Comparison of ENCODE assay signal across 8 mouse cellular contexts in the genomic region with DNA sequence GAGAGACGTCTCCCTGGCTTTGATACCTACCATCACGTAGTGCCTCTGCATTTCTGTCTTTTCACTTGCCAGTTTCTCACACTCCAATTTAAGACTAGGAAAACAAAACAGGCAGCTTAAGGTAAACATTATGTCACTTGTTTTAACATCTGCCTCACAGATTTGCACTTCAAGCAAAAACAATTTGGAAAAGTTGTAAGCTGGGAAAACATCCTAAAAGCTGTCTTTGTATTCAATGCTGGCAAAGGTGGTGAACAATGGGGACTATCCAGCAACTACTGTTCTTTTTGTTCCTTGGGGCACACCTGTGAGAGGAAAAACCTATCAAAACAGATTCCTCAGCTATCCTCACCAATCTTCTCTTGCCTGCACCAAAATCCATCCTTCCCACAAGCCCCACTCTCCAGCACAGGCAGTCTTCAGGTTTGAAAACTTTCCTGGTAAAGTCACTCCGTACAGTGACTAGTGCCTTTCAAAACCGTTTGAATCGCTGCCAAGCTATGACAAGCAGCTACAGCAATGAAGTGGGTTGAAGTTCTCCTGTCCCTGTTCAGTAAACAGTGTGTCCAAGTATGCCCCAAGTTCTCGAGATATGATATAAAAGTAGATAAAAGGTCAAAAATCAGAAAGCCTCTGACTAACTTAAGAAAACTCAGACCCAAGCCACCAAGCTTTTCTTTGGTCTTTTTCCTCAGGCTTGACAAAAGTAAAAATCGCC. TPM values are rescaled to one million over a fixed set of nuclear protein-coding genes. Genes with fewer than 3 reads are reported as not detected.
DNase-seq lines count a peak whose midpoint lies in the region; ATAC-seq and TF ChIP-seq lines count a peak whose summit lies in the region.

No protein-coding gene starts in this region.

- peaks cover 22% of the 10 kb centered on the region for H3K36me3 ChIP-seq in megakaryocyte, embryonic 14.5 days (replicated peaks; ENCODE audit: low read length)
- peaks cover 15% of the 10 kb centered on the region for H3K36me3 ChIP-seq in lung, embryonic 14.5 days (ENCODE audit: insufficient read depth)
- no peaks in the 10 kb centered on the region for H3K36me3 ChIP-seq in stomach, postnatal 0 days (ENCODE audit: control insufficient read depth, insufficient read depth, low read length)

- peak overlapping the region; percentile 68 for H3K4me2 ChIP-seq in lung, embryonic 14.5 days
- H3K4me2 ChIP-seq in stomach, postnatal 0 days (replicated peaks; ENCODE audit: low read depth) = peak overlapping the region; percentile 84

- no peak for ATAC-seq in megakaryocyte, adult 5-6 weeks (ENCODE audit: poor library complexity, severe bottlenecking)
- ATAC-seq in lung, embryonic 14.5 days (ENCODE audit: insufficient read depth) = no peak
- no peak for ATAC-seq in stomach, postnatal 0 days (ENCODE audit: low FRiP score, low TSS enrichment)

- H3K27ac ChIP-seq in lung, embryonic 14.5 days (ENCODE audit: low read depth) = no peak overlapping the region
- H3K27ac ChIP-seq in stomach, postnatal 0 days (replicated peaks) = no peak overlapping the region

- peaks cover 72% of the 10 kb centered on the region for H3K4me1 ChIP-seq in megakaryocyte, embryonic 14.5 days
- H3K4me1 ChIP-seq in lung, embryonic 14.5 days (ENCODE audit: insufficient read depth) = 0 out of 2 replicates have a peak, but pooled peaks cover 8% of the 10 kb centered on the region
- peaks cover 3% of the 10 kb centered on the region; the same call in 1 of the 2 replicates for H3K4me1 ChIP-seq in stomach, postnatal 0 days (replicated peaks; ENCODE audit: control insufficient read depth, insufficient read depth)

- WGBS in lung, embryonic 14.5 days = 10% methylated on average over 7 of the region's 7 CpGs
- WGBS in stomach, postnatal 0 days = 15% methylated on average over 7 of the region's 7 CpGs

- no peak for TF ChIP-seq CTCF in brain, embryonic 14.5 days (IDR thresholded peaks at IDR 0.05; ENCODE audit: borderline replicate concordance, extremely low read depth, insufficient read depth, insufficient read length)
- TF ChIP-seq CTCF in lung, embryonic 14.5 days (IDR thresholded peaks at IDR 0.05; ENCODE audit: low read depth) = no peak
- TF ChIP-seq CTCF in stomach, postnatal 0 days (IDR thresholded peaks at IDR 0.05; ENCODE audit: low read depth) = no peak

- TF ChIP-seq EP300 in stomach, postnatal 0 days (optimal IDR thresholded peaks at IDR 0.05) = no peak

- H3K4me3 ChIP-seq in megakaryocyte, embryonic 14.5 days (replicated peaks) = peak overlapping the region; percentile 97
- H3K4me3 ChIP-seq in lung, embryonic 14.5 days (ENCODE audit: low read depth, low read length) = peak overlapping the region; percentile 81
- peak overlapping the region; percentile 77 for H3K4me3 ChIP-seq in stomach, postnatal 0 days (ENCODE audit: low read depth, low read length)

- DNase-seq in brain, embryonic 14.5 days (ENCODE audit: low read depth) = peak; percentile 78
- peak; percentile 15 to 36 for DNase-seq in heart, adult 9 months (ENCODE audit: low spot score in 2 of 2)
- peak; percentile 15 to 24 for DNase-seq in kidney, adult 8-10 months
- DNase-seq in lung, embryonic 14.5 days = peak; percentile 89
- peak; percentile 61 for DNase-seq in stomach, postnatal 0 days (ENCODE audit: low spot score)
- no peak for DNase-seq in B cell, adult 2 months

- peaks cover 12% of the 10 kb centered on the region for H3K27me3 ChIP-seq in megakaryocyte, embryonic 14.5 days (replicated peaks)
- H3K27me3 ChIP-seq in lung, embryonic 14.5 days (ENCODE audit: insufficient read depth, low read length) = no peaks in the 10 kb centered on the region
- H3K27me3 ChIP-seq in stomach, postnatal 0 days (ENCODE audit: control insufficient read depth, insufficient read depth, low read length) = no peaks in the 10 kb centered on the region

- TF ChIP-seq POLR2A in brain, embryonic 14.5 days (IDR thresholded peaks at IDR 0.05; ENCODE audit: borderline replicate concordance, extremely low read depth, insufficient read depth, insufficient read length, poor library complexity, severe bottlenecking) = no peak

- H3K9ac ChIP-seq in lung, embryonic 14.5 days = peak overlapping the region; percentile 79; the same call in 1 of the 2 replicates
- H3K9ac ChIP-seq in stomach, postnatal 0 days (ENCODE audit: low read length) = peak overlapping the region; percentile 80; the same call in 1 of the 2 replicates

- no peaks in the 10 kb centered on the region for H3K9me3 ChIP-seq in megakaryocyte, embryonic 14.5 days
- H3K9me3 ChIP-seq in lung, embryonic 14.5 days (ENCODE audit: low read depth, low read length) = no peaks in the 10 kb centered on the region
- no peaks in the 10 kb centered on the region for H3K9me3 ChIP-seq in stomach, postnatal 0 days (ENCODE audit: control insufficient read depth, low read length)

RNA-seq across cellular contexts. Expression of a gene that starts 2.7 kb away (rescaled TPM):
- 8.8 and 16.3 TPM in 2 replicates for polyA plus RNA-seq in megakaryocyte, embryonic 14.5 days (2012; ENCODE audit: insufficient read depth, low replicate concordance)
- 14.9 and 16.0 TPM in 2 replicates for total RNA-seq in megakaryocyte, adult 5-6 weeks (2015)
- 15.9 and 28.9 TPM in 2 replicates for total RNA-seq in megakaryocyte, adult 5-6 weeks (2017)
- 115 and 127 TPM in 2 replicates for polyA plus RNA-seq in brain, embryonic 14.5 days (2012; rRNA removed)
- polyA plus RNA-seq in lung, embryonic 14.5 days (2014; fragmentation: Nextera tagmentation; extraction: Ambion mirVana) = 24.1 and 25.1 TPM in 2 replicates
- 10.0 and 11.3 TPM in 2 replicates for polyA plus RNA-seq in stomach, postnatal 0 days (2015; fragmentation: Nextera tagmentation; extraction: Ambion mirVana)

Comparison
In these comparisons a context has a peak if more than half of its experiments do, and no peak if none do; other contexts are left out.
1. DNase-seq: peak in brain, embryonic 14.5 days (single experiment), heart, adult 9 months (2 of 2), kidney, adult 8-10 months (2 of 2), lung, embryonic 14.5 days (single experiment) and stomach, postnatal 0 days (single experiment); none in B cell, adult 2 months (0 of 2).
2. Peak in every context shown above with its lines, with median percentiles within 50 percentile points of each other: H3K4me3 ChIP-seq.